In the genomic region with DNA sequence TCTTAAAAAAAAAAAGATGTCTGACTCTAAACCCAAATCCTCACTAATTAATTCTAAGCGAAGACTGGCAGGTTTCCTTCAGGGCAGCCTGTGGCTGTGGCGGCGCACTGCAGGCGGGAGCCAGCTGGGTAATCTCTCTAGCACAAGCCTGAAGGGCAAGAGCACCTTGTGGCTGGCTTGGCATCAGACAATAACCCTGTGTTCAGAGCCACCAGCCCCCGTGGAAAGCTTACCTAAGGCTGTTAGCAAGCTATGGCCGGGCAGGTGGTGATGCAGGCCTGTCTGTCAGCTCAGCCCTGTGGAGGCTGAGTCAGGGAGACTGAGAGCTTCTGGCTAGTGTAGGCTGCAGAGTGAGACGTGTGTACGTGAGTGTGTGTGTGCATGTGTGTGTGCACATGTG, we compare ENCODE assay signal across 19 mouse cellular contexts. TPM values are rescaled to one million over a fixed set of nuclear protein-coding genes. Genes with fewer than 3 reads are reported as not detected.
A peak's percentile ranks its signal among the peaks of the same experiment; 100 is the strongest.
DNase-seq lines count a peak whose midpoint lies in the region; ATAC-seq and TF ChIP-seq lines count a peak whose summit lies in the region.
"Had no signal": no experiment of that assay in that cellular context is flagged by ENCODE, and none has a peak within 500 bp of the region (broad histone marks: within the 10 kb centered on the region; RNA-seq: fewer than 3 reads in every experiment).

No protein-coding gene starts in this region.

- TF ChIP-seq EP300 in heart, adult 2 months (IDR thresholded peaks at IDR 0.05; ENCODE audit: insufficient read depth, low read depth, low read length), result no peak

- no peak for TF ChIP-seq POLR2A in heart, adult 2 months (IDR thresholded peaks at IDR 0.05; ENCODE audit: insufficient read depth, low read depth, low read length)

- H3K4me3 ChIP-seq in midbrain, embryonic 11.5 days (ENCODE audit: low read depth, low read length), result no peak overlapping the region
- H3K4me3 ChIP-seq in midbrain, embryonic 10.5 days, result no peak overlapping the region
- no peak overlapping the region for H3K4me3 ChIP-seq in heart, adult 2 months
- H3K4me3 ChIP-seq: embryonic facial prominence, embryonic 13.5 days; hindbrain, embryonic 15.5 days had no signal

- H3K36me3 ChIP-seq in midbrain, embryonic 11.5 days (ENCODE audit: control insufficient read depth, insufficient read depth, low read length), result no peaks in the 10 kb centered on the region
- peaks cover 17% of the 10 kb centered on the region for H3K36me3 ChIP-seq in midbrain, embryonic 10.5 days
- no peaks in the 10 kb centered on the region for H3K36me3 ChIP-seq in heart, adult 2 months (ENCODE audit: control insufficient read depth, insufficient read depth, low read length)

- no peak overlapping the region for H3K4me2 ChIP-seq in midbrain, embryonic 11.5 days
- H3K4me2 ChIP-seq: embryonic facial prominence, embryonic 13.5 days; hindbrain, embryonic 15.5 days had no signal

- ATAC-seq in midbrain, embryonic 11.5 days (ENCODE audit: low FRiP score), result no peak
- 0 out of 2 replicates have a peak, but pooled peaks have one; percentile 46 for ATAC-seq in megakaryocyte-erythroid progenitor cell, adult 5-6 weeks (replicated peaks; ENCODE audit: low FRiP score, low TSS enrichment, poor library complexity, severe bottlenecking)
- ATAC-seq: liver, postnatal 0 days had no signal

- H3K79me2 ChIP-seq in heart, adult 2 months (replicated peaks; ENCODE audit: control insufficient read depth, insufficient read depth, low read length), result no peaks in the 10 kb centered on the region

- peaks cover 5% of the 10 kb centered on the region for H3K9me3 ChIP-seq in midbrain, embryonic 11.5 days (ENCODE audit: control insufficient read depth, low read length)
- H3K9me3 ChIP-seq in midbrain, embryonic 10.5 days (replicated peaks), result peaks cover 7% of the 10 kb centered on the region; the same call in 1 of the 2 replicates
- H3K9me3 ChIP-seq: embryonic facial prominence, embryonic 13.5 days; hindbrain, embryonic 15.5 days had no signal

- H3K27me3 ChIP-seq in midbrain, embryonic 11.5 days (ENCODE audit: control insufficient read depth, insufficient read depth, low read length), result no peaks in the 10 kb centered on the region
- H3K27me3 ChIP-seq in midbrain, embryonic 10.5 days (ENCODE audit: low read depth, poor library complexity, severe bottlenecking), result no peaks in the 10 kb centered on the region
- no peaks in the 10 kb centered on the region for H3K27me3 ChIP-seq in heart, adult 2 months (ENCODE audit: control insufficient read depth, insufficient read depth, low read length)
- H3K27me3 ChIP-seq: embryonic facial prominence, embryonic 13.5 days; hindbrain, embryonic 15.5 days had no signal

- H3K4me1 ChIP-seq in midbrain, embryonic 11.5 days (ENCODE audit: control insufficient read depth, insufficient read depth, low read length), result 0 out of 2 replicates have a peak, but pooled peaks cover 2% of the 10 kb centered on the region
- peaks cover 8% of the 10 kb centered on the region for H3K4me1 ChIP-seq in midbrain, embryonic 10.5 days
- H3K4me1 ChIP-seq in heart, adult 2 months (ENCODE audit: control insufficient read depth, insufficient read depth, low read length), result peaks cover 2% of the 10 kb centered on the region; the same call in 1 of the 2 replicates

- WGBS in midbrain, embryonic 11.5 days, result 79% methylated on average over 8 of the region's 8 CpGs
- 85% methylated on average over 8 of the region's 8 CpGs for WGBS in midbrain, embryonic 10.5 days
- WGBS in heart, adult 2 months, result 71% methylated on average over 8 of the region's 8 CpGs

- no peak overlapping the region for H3K27ac ChIP-seq in midbrain, embryonic 11.5 days (ENCODE audit: low read depth, low read length)
- no peak overlapping the region for H3K27ac ChIP-seq in midbrain, embryonic 10.5 days (replicated peaks)
- no peak overlapping the region for H3K27ac ChIP-seq in heart, adult 2 months
- H3K27ac ChIP-seq: embryonic facial prominence, embryonic 13.5 days; hindbrain, embryonic 15.5 days had no signal

- no peak overlapping the region for H3K9ac ChIP-seq in midbrain, embryonic 11.5 days (ENCODE audit: low read length)
- no peak overlapping the region for H3K9ac ChIP-seq in heart, adult 2 months (ENCODE audit: low read depth, low read length)
- H3K9ac ChIP-seq: embryonic facial prominence, embryonic 13.5 days; hindbrain, embryonic 15.5 days; liver, postnatal 0 days had no signal

- intact Hi-C loops in heart, adult 2 months (cut with DNase I), result no loop called here

- TF ChIP-seq CTCF in heart, adult 2 months (IDR thresholded peaks at IDR 0.05), result no peak

- DNase-seq in cerebellum, adult 11-12 months, result peak; percentile 50
- DNase-seq in cerebellum, adult 8-10 months, result no peak
- peak; percentile 49 for DNase-seq in midbrain, embryonic 11.5 days (ENCODE audit: low spot score, missing footprints)
- DNase-seq in midbrain, embryonic 10.5 days (ENCODE audit: low spot score), result no peak
- no peak for DNase-seq in adrenal gland, postnatal 25 days
- no peak for DNase-seq in kidney, adult 9 months
- DNase-seq in heart, adult 2 months, result no peak
- DNase-seq: adrenal gland, adult 2 months; heart, adult 18-20 months; kidney, adult 18-20 months; kidney, postnatal 4 days; liver; liver, postnatal 0 days; lung, postnatal 14 days; right cerebral cortex, postnatal 25 days; thymus, postnatal 25 days had no signal

RNA-seq across cellular contexts. Expression of gene Orai2, which starts 5.3 kb away (rescaled TPM):
- 7.5 and 8.5 TPM in 2 replicates for polyA plus RNA-seq in midbrain, embryonic 11.5 days (2014; fragmentation: Nextera tagmentation; extraction: Ambion mirVana)
- polyA plus RNA-seq in midbrain, embryonic 10.5 days (2016; fragmentation: Nextera tagmentation; extraction: Ambion mirVana), result 8.0 and 10.8 TPM in 2 replicates
- total RNA-seq in megakaryocyte-erythroid progenitor cell, adult 5-6 weeks (2014; fragmentation: Nextera tagmentation), result 14.5 and 20.3 TPM in 2 replicates
- 10.1 and 23.9 TPM in 2 replicates for total RNA-seq in megakaryocyte-erythroid progenitor cell, adult 5-6 weeks (2017)
- 1.8 and 2.5 TPM in 2 replicates for total RNA-seq in adrenal gland, postnatal 25 days (2021)
- total RNA-seq in heart, adult 2 months (2021), result 1 to 10 TPM in 1 of 2 experiments, under 1 TPM in 1; 0.76 to 1.6 TPM
- polyA plus RNA-seq in heart, adult 2 months (2012; rRNA removed), result 2.9 and 5.5 TPM in 2 replicates

RNA-seq across cellular contexts. Expression of gene Alkbh4, which starts 29.3 kb away (rescaled TPM):
- polyA plus RNA-seq in midbrain, embryonic 11.5 days (2014; fragmentation: Nextera tagmentation; extraction: Ambion mirVana), result 15.7 and 18.9 TPM in 2 replicates
- 27.1 and 27.5 TPM in 2 replicates for polyA plus RNA-seq in midbrain, embryonic 10.5 days (2016; fragmentation: Nextera tagmentation; extraction: Ambion mirVana)
- 12.1 and 19.2 TPM in 2 replicates for total RNA-seq in megakaryocyte-erythroid progenitor cell, adult 5-6 weeks (2014; fragmentation: Nextera tagmentation)
- 8.1 and 8.5 TPM in 2 replicates for total RNA-seq in megakaryocyte-erythroid progenitor cell, adult 5-6 weeks (2017)
- total RNA-seq in adrenal gland, postnatal 25 days (2021), result 8.8 and 9.5 TPM in 2 replicates
- total RNA-seq in heart, adult 2 months (2021), result 1 to 10 TPM; 5.3 to 6.4 TPM
- 6.2 and 9.7 TPM in 2 replicates for polyA plus RNA-seq in heart, adult 2 months (2012; rRNA removed)

RNA-seq across cellular contexts. Expression of gene Lrwd1, which starts 29.4 kb away (rescaled TPM):
- 36.0 and 40.9 TPM in 2 replicates for polyA plus RNA-seq in midbrain, embryonic 11.5 days (2014; fragmentation: Nextera tagmentation; extraction: Ambion mirVana)
- polyA plus RNA-seq in midbrain, embryonic 10.5 days (2016; fragmentation: Nextera tagmentation; extraction: Ambion mirVana), result 56.9 and 59.0 TPM in 2 replicates
- total RNA-seq in megakaryocyte-erythroid progenitor cell, adult 5-6 weeks (2014; fragmentation: Nextera tagmentation), result 64.7 and 67.4 TPM in 2 replicates
- total RNA-seq in megakaryocyte-erythroid progenitor cell, adult 5-6 weeks (2017), result 47.7 and 49.6 TPM in 2 replicates
- 13.8 and 14.3 TPM in 2 replicates for total RNA-seq in adrenal gland, postnatal 25 days (2021)
- total RNA-seq in heart, adult 2 months (2021), result 1 to 10 TPM; 5.4 to 5.5 TPM
- 11.5 and 12.3 TPM in 2 replicates for polyA plus RNA-seq in heart, adult 2 months (2012; rRNA removed)

RNA-seq across cellular contexts. Expression of gene Prkrip1, which starts 33.5 kb away (rescaled TPM):
- polyA plus RNA-seq in midbrain, embryonic 11.5 days (2014; fragmentation: Nextera tagmentation; extraction: Ambion mirVana), result 74.2 and 87.6 TPM in 2 replicates
- 67.7 and 72.9 TPM in 2 replicates for polyA plus RNA-seq in midbrain, embryonic 10.5 days (2016; fragmentation: Nextera tagmentation; extraction: Ambion mirVana)
- total RNA-seq in megakaryocyte-erythroid progenitor cell, adult 5-6 weeks (2014; fragmentation: Nextera tagmentation), result 24.2 and 32.6 TPM in 2 replicates
- 67.4 and 131 TPM in 2 replicates for total RNA-seq in megakaryocyte-erythroid progenitor cell, adult 5-6 weeks (2017)
- 30.6 and 35.9 TPM in 2 replicates for total RNA-seq in adrenal gland, postnatal 25 days (2021)
- total RNA-seq in heart, adult 2 months (2021), result 10 to 100 TPM; 16.8 to 19.0 TPM
- polyA plus RNA-seq in heart, adult 2 months (2012; rRNA removed), result 8.2 and 9.2 TPM in 2 replicates

RNA-seq across cellular contexts. Expression of gene Polr2j, which starts 48.8 kb away (rescaled TPM):
- polyA plus RNA-seq in midbrain, embryonic 11.5 days (2014; fragmentation: Nextera tagmentation; extraction: Ambion mirVana), result 257 and 265 TPM in 2 replicates
- polyA plus RNA-seq in midbrain, embryonic 10.5 days (2016; fragmentation: Nextera tagmentation; extraction: Ambion mirVana), result 286 and 311 TPM in 2 replicates
- 227 and 248 TPM in 2 replicates for total RNA-seq in megakaryocyte-erythroid progenitor cell, adult 5-6 weeks (2014; fragmentation: Nextera tagmentation)
- 163 and 177 TPM in 2 replicates for total RNA-seq in megakaryocyte-erythroid progenitor cell, adult 5-6 weeks (2017)
- total RNA-seq in adrenal gland, postnatal 25 days (2021), result 76.9 and 82.2 TPM in 2 replicates
- 10 to 100 TPM; 63.5 to 89.3 TPM for total RNA-seq in heart, adult 2 months (2021)
- polyA plus RNA-seq in heart, adult 2 months (2012; rRNA removed), result 66.9 and 70.9 TPM in 2 replicates

Comparison
In these comparisons a context has a peak if more than half of its experiments do, and no peak if none do; other contexts are left out.
1. DNase-seq: peak in cerebellum, adult 11-12 months (single experiment) and midbrain, embryonic 11.5 days (single experiment); none in cerebellum, adult 8-10 months (single experiment), midbrain, embryonic 10.5 days (single experiment), adrenal gland, postnatal 25 days (single experiment), kidney, adult 9 months (single experiment) and heart, adult 2 months (0 of 2).